Mouse (Mus musculus) ovary, adult 18-20 months (tissue): ENCODE measurements around the gene H2-M10.2.
"Not testable (repeated sequence)": the region's sequence is repeated elsewhere in the genome, so short reads cannot be mapped to it uniquely, and the experiment has no call there.

Experiments
- DNase-seq: peaks from one replicate; pipeline ENCODE4 v3.0.0; 2022; ENCODE audit warnings: low spot score, mixed read lengths

Gene H2-M10.2

DNA sequence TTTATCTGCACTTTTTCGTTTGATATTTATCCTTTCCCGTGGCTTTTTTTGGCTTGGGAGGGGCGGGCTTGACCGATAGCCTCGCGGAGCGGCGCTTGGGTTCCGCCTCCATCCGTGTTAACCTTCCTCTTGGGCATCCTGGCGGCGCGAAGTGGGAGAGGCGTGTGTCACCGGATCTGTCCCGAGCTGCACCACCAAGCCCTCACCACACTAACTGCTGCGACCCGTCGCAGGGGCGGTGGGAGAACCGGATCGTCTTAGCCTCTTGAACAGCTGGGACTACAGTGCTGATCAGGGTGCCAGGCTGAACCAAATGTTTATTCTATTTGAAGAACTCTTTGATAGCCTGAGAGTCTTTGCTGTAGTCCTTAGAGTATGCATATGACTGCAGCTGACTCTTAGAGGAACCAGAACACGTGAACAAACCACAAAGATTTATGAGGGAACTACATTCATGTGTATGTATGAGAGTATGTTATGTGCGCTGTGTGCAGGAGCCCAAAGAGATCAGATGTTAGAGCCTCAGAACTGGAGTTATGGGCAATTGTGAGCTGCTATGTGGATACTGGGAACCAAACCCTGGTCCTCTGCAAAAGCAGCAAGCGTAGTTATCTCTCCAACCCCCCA is 33.9 kb downstream of the H2-M10.2 start:
- DNase-seq, result no peak

DNA sequence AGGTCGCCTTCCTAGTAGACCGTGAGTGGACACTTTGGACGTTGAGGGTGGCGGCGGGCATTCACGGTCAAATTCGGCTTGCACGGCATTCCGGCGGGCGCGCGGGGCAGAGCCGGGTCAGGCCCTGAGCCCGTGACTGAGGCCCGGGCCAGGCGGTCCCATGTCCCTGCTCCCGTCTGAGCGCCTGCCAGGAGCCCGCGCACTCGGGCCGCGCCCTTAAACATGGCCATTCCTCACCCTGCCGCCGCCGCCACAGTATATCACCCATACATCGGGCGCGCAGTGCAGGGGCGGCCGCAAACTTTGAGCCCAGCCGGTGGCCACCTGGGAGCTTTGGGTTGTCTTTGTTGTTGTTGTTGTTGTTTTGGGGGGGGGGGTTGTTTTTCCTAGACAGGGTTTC is 37.4 kb downstream of the H2-M10.2 start:
- DNase-seq, result no peak

DNA sequence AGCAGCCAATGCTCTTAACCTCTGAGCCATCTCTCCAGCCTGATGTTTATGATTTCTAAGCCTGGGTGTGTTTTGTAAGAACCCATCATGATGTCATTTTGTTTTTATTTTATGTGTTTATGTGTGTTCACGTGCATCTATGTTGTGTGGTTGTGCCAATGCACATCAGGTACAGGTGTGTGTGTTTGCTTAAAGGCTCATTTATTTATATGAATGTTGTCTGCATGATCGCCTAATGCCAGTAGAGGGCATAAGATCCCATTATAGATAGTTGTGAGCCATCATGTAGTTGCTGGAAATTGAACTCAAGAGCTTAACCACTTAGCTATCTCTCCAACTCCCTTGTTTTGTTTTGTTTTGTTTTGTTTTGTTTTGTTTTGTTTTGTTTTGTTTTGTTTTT is 40.5 kb downstream of the H2-M10.2 start:
- DNase-seq, result no peak

DNA sequence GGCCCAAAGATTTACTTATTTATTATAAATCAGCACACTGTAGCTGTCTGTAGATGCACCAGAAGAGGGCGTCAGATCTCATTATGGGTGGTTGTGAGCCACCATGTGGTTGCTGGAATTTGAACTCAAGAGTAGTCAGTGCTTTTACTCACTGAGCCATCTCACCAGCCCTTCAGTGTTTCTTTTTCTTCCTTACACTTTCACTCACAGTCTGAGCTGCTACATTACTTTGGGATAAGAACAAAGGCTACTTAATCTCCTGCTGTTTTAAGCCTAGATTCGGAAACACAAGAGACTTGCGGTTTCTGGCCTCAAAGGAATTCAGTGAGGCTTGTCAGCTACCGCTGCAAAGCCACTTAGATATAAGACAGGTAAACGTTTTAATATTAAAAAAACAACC is 42.3 kb downstream of the H2-M10.2 start:
- no peak for DNase-seq

DNA sequence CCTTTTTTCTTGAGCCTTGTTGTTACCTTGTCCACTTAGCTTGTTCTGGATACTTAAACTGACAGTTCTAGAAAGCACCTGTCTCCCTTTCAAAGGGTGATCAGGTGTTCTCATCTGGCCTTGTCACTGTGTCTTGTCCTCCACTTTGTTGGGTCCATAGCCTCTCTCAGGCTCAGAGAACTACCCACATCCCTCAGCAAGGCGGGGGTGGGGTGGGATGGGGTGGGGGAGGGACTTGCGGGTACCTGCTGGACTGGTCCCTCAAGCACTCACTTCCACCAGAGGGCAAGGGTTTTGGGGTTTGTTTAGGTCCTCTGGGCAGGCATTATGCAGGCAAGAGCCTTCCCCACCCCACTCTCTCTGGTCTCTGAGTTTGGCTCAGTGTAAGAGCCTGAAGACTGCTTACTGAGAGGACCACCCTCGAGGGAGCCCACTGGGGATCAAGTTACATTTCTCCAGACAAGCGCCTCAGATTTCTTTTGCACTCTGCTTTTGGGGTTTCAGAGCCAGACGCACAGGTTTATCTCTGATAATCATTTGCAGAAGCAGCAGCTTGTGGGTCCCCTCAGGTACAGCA is 45.6 kb downstream of the H2-M10.2 start:
- DNase-seq, result no peak

DNA sequence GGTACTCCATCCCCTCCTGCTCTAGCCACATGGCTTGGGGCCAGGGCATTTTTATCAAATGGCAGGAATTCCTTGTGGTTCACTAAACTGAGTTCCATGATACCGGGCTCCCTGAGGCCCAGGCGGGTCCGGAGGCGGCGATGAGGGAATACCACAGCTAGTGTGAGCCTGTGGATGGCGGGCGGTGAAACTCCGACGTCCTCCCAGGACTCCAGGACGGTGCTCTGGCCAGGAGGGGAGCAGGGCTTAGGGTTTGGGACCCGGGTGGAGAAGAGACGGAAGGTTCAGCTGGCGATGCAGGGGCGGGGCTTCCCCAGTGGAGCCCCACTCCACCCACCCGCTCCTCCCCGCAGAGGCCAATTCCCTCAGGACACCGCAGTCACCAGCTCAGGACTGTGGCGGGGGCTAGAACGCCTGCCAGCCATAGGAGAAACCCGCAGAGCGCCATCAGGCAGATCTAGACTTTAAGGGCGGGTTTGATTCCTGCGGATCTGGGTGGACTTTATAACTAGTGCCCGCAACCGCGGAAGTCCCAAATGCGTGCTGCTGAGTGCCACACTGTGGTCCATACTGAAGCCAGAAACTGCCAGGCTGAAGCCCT is 48.9 kb downstream of the H2-M10.2 start:
- no peak for DNase-seq

DNA sequence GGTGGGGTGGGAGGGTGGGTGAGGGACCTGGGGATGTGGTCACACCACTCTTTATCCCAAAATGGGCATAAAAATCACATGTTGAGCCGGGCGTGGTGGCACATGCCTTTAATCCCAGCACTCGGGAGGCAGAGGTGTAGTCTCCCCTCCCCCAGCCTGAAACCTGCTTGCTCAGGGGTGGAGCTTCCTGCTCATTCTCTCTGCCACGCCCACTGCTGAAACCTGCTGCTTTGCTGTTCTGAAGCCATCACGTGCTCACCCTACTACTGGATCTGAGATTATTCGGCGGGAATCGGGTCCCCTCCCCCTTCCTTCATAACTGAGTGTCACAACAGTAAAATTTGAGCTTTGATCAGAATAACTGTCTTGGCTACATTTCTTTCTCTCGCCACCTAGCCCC is 51.0 kb downstream of the H2-M10.2 start:
- DNase-seq, result not testable (repeated sequence)
